Mouse (Mus musculus) midbrain, embryonic 16.5 days (tissue): ENCODE measurements at regions not wholly inside any gene's neighbourhood (a gene's known extent, or its start where the extent isn't known, plus 50 kb on each side); places are given as distances from the start of the nearest gene placed in this dataset.

Experiments used
- ATAC-seq: fragments of 200-750 bp; cut with Nextera tagmentation; 2 replicates; pipeline ENCODE4 v1.8.0; 2017; ENCODE audit warnings: moderate TSS enrichment
- H3K27ac ChIP-seq: fragments of 300-500 bp; sonication (generic); 2 replicates; pipeline ENCODE4 v1.5.1; 2014; ENCODE audit warnings: mild to moderate bottlenecking, low read length, mixed read lengths
- H3K27me3 ChIP-seq: fragments of 300-500 bp; sonication (generic); 2 replicates; pipeline ENCODE4 v1.6.1; 2014; ENCODE audit warnings: low read depth, low read length, mixed read lengths; ENCODE audit not compliant: control insufficient read depth, insufficient read depth
- H3K36me3 ChIP-seq: fragments of 300-500 bp; sonication (generic); 2 replicates; pipeline ENCODE4 v1.6.1; 2014; ENCODE audit warnings: mild to moderate bottlenecking, low read length, moderate library complexity, mixed read lengths; ENCODE audit not compliant: control insufficient read depth, insufficient read depth
- H3K4me1 ChIP-seq: fragments of 300-500 bp; sonication (generic); 2 replicates; pipeline ENCODE4 v1.6.1; 2014; ENCODE audit warnings: mild to moderate bottlenecking, low read length, mixed read lengths; ENCODE audit not compliant: control insufficient read depth, insufficient read depth
- H3K4me2 ChIP-seq: fragments of 300-500 bp; sonication (generic); 2 replicates; pipeline ENCODE4 v1.6.1; 2014; ENCODE audit warnings: mild to moderate bottlenecking, low read length, mixed read lengths
- H3K4me3 ChIP-seq: fragments of 300-500 bp; sonication (generic); 2 replicates; pipeline ENCODE4 v1.5.1; 2014; ENCODE audit warnings: low read depth, mild to moderate bottlenecking, low read length, moderate library complexity, mixed read lengths
- H3K9ac ChIP-seq: fragments of 300-500 bp; sonication (generic); 2 replicates; pipeline ENCODE4 v1.6.1; 2014; ENCODE audit warnings: low read depth, low read length, mixed read lengths
- H3K9me3 ChIP-seq: fragments of 300-500 bp; sonication (generic); replicated peaks from 2 replicates; pipeline ENCODE4 v1.6.1; 2014; ENCODE audit warnings: mild to moderate bottlenecking, low read length, mixed read lengths; ENCODE audit not compliant: control insufficient read depth, poor library complexity, severe bottlenecking
- WGBS: fragments of 180-500 bp; shearing (Covaris S2); extraction: QIAGEN DNeasy Blood & Tissue Kit; methylation state at CpG from one replicate; pipeline ENCODE4 v1.1.7; 2014; 5-methylcytosine and 5-hydroxymethylcytosine counted together

- Histone ChIP-seq H3K36me3 (no peaks in the 10 kb centered on the region), H3K9me3 (no peaks in the 10 kb centered on the region), H3K4me2 (no peak overlapping the region), H3K9ac (no peak overlapping the region), H3K27ac (peak overlapping the region; percentile 89), H3K4me3 (no peak overlapping the region), H3K27me3 (no peaks in the 10 kb centered on the region; the same call in 1 of the 2 replicates), H3K4me1 (peaks cover 27% of the 10 kb centered on the region)
- WGBS: 27% methylated on average over 10 of the region's 10 CpGs
- ATAC-seq: peak; percentile 44
These were observed 273.4 kb upstream of the Zmiz1 start for GRCm38 (mm10) chr14:25185556-25185958.

GRCm38 (mm10) chr14:25185959-25186771, 272.8 kb upstream of the Zmiz1 start:
- Histone ChIP-seq H3K27ac (peak overlapping the region; percentile 89), H3K4me1 (peaks cover 25% of the 10 kb centered on the region), H3K9me3 (no peaks in the 10 kb centered on the region), H3K36me3 (no peaks in the 10 kb centered on the region), H3K4me2 (no peak overlapping the region), H3K9ac (peak overlapping the region; percentile 50; the same call in 1 of the 2 replicates), H3K4me3 (no peak overlapping the region), H3K27me3 (no peaks in the 10 kb centered on the region; the same call in 1 of the 2 replicates)
- peak; percentile 75 for ATAC-seq
- 18% methylated on average over 14 of the region's 14 CpGs for WGBS

GRCm38 (mm10) chr14:25187715-25188114, 271.3 kb upstream of the Zmiz1 start:
- H3K9ac ChIP-seq: no peak overlapping the region
- no peak for ATAC-seq
- H3K4me1 ChIP-seq: peaks cover 25% of the 10 kb centered on the region
- no peaks in the 10 kb centered on the region for H3K36me3 ChIP-seq
- H3K4me3 ChIP-seq: no peak overlapping the region
- H3K27me3 ChIP-seq: no peaks in the 10 kb centered on the region; the same call in 1 of the 2 replicates
- 95% methylated on average over 5 of the region's 5 CpGs for WGBS
- H3K4me2 ChIP-seq: no peak overlapping the region
- H3K27ac ChIP-seq: no peak overlapping the region
- no peaks in the 10 kb centered on the region for H3K9me3 ChIP-seq

- Histone ChIP-seq H3K36me3 (no peaks in the 10 kb centered on the region), H3K9ac (no peak overlapping the region), H3K4me3 (no peak overlapping the region), H3K9me3 (no peaks in the 10 kb centered on the region), H3K4me2 (no peak overlapping the region), H3K27ac (no peak overlapping the region), H3K4me1 (peaks cover 25% of the 10 kb centered on the region), H3K27me3 (no peaks in the 10 kb centered on the region; the same call in 1 of the 2 replicates)
- WGBS: 92% methylated on average over 5 of the region's 5 CpGs
- ATAC-seq: no peak
These were observed 269.7 kb upstream of the Zmiz1 start for GRCm38 (mm10) chr14:25189256-25189655.

GRCm38 (mm10) chr14:25190680-25191270, 268.2 kb upstream of the Zmiz1 start:
- Histone ChIP-seq H3K9ac (no peak overlapping the region), H3K27ac (no peak overlapping the region; the same call in 1 of the 2 replicates), H3K4me3 (no peak overlapping the region), H3K4me1 (peaks cover 14% of the 10 kb centered on the region), H3K36me3 (no peaks in the 10 kb centered on the region), H3K9me3 (no peaks in the 10 kb centered on the region), H3K4me2 (no peak overlapping the region), H3K27me3 (no peaks in the 10 kb centered on the region; the same call in 1 of the 2 replicates)
- 89% methylated on average over 10 of the region's 10 CpGs for WGBS
- no peak for ATAC-seq

GRCm38 (mm10) chr14:25196820-25197219, 262.2 kb upstream of the Zmiz1 start:
- no peak overlapping the region for H3K9ac ChIP-seq
- 62% methylated on average over 5 of the region's 5 CpGs for WGBS
- no peak overlapping the region for H3K27ac ChIP-seq
- H3K4me3 ChIP-seq: no peak overlapping the region
- H3K27me3 ChIP-seq: no peaks in the 10 kb centered on the region
- ATAC-seq: no peak
- H3K9me3 ChIP-seq: no peaks in the 10 kb centered on the region
- no peaks in the 10 kb centered on the region for H3K36me3 ChIP-seq
- H3K4me2 ChIP-seq: no peak overlapping the region
- peaks cover 6% of the 10 kb centered on the region for H3K4me1 ChIP-seq

- peaks cover 6% of the 10 kb centered on the region for H3K4me1 ChIP-seq
- H3K4me3 ChIP-seq: no peak overlapping the region
- no peak overlapping the region; the same call in 1 of the 2 replicates for H3K9ac ChIP-seq
- WGBS: 90% methylated on average over 3 of the region's 3 CpGs
- no peak for ATAC-seq
- H3K27me3 ChIP-seq: no peaks in the 10 kb centered on the region
- H3K9me3 ChIP-seq: no peaks in the 10 kb centered on the region
- H3K27ac ChIP-seq: no peak overlapping the region
- H3K4me2 ChIP-seq: no peak overlapping the region
- H3K36me3 ChIP-seq: no peaks in the 10 kb centered on the region
These were observed 259.1 kb upstream of the Zmiz1 start for GRCm38 (mm10) chr14:25199900-25200299.

GRCm38 (mm10) chr14:25200656-25201179, 258.3 kb upstream of the Zmiz1 start:
- ATAC-seq: no peak
- no peak overlapping the region for H3K9ac ChIP-seq
- H3K36me3 ChIP-seq: no peaks in the 10 kb centered on the region
- 74% methylated on average over 4 of the region's 4 CpGs for WGBS
- H3K4me1 ChIP-seq: peaks cover 6% of the 10 kb centered on the region
- H3K4me3 ChIP-seq: no peak overlapping the region
- H3K9me3 ChIP-seq: no peaks in the 10 kb centered on the region
- no peak overlapping the region for H3K4me2 ChIP-seq
- no peaks in the 10 kb centered on the region for H3K27me3 ChIP-seq
- no peak overlapping the region for H3K27ac ChIP-seq

- no peak overlapping the region for H3K27ac ChIP-seq
- no peak for ATAC-seq
- H3K27me3 ChIP-seq: no peaks in the 10 kb centered on the region
- peaks cover 6% of the 10 kb centered on the region for H3K4me1 ChIP-seq
- no peaks in the 10 kb centered on the region for H3K9me3 ChIP-seq
- no peak overlapping the region for H3K4me2 ChIP-seq
- no peaks in the 10 kb centered on the region for H3K36me3 ChIP-seq
- no peak overlapping the region for H3K9ac ChIP-seq
- H3K4me3 ChIP-seq: no peak overlapping the region
- 93% methylated on average over 2 of the region's 2 CpGs for WGBS
These were observed 256.7 kb upstream of the Zmiz1 start for GRCm38 (mm10) chr14:25202312-25202711.
